Mouse (Mus musculus) testis, adult 2 months (tissue): ENCODE results near the gene Nln. TPM values are rescaled to one million over a fixed set of nuclear protein-coding genes. Genes with fewer than 3 reads are reported as not detected.
A peak's percentile ranks its signal among the peaks of the same experiment; 100 is the strongest.

ENCODE experiments used
- H3K27ac ChIP-seq: fragments of 200-500 bp; 2 replicates; pipeline ENCODE4 v1.5.1; 2012; ENCODE audit warnings: low read depth, low read length; ENCODE audit not compliant: control insufficient read depth, insufficient read depth
- H3K27me3 ChIP-seq: fragments of 200-500 bp; 2 replicates; pipeline ENCODE4 v1.6.1; 2012; ENCODE audit warnings: mild to moderate bottlenecking, low read length, moderate library complexity; ENCODE audit not compliant: control insufficient read depth, insufficient read depth
- H3K36me3 ChIP-seq: fragments of 200-500 bp; 2 replicates; pipeline ENCODE4 v1.6.1; 2012; ENCODE audit warnings: mild to moderate bottlenecking, low read length; ENCODE audit not compliant: control insufficient read depth, insufficient read depth
- H3K4me1 ChIP-seq: fragments of 200-500 bp; 2 replicates; pipeline ENCODE4 v1.6.1; 2012; ENCODE audit warnings: low read length; ENCODE audit not compliant: control insufficient read depth, insufficient read depth
- H3K4me3 ChIP-seq: fragments of 200-500 bp; 2 replicates; pipeline ENCODE4 v1.5.1; 2012; ENCODE audit warnings: low read depth, mild to moderate bottlenecking, low read length, moderate library complexity, mixed read lengths; ENCODE audit not compliant: control insufficient read depth
- CTCF ChIP-seq: fragments of 200-500 bp; IDR thresholded peaks from 2 replicates; pipeline ENCODE4 v1.5.1; 2012; ENCODE audit warnings: low read depth, mild to moderate bottlenecking, inconsistent platforms, low read length, moderate library complexity; ENCODE audit not compliant: control insufficient read depth, insufficient read depth, insufficient replicate concordance
- POLR2A ChIP-seq: fragments of 200-500 bp; IDR thresholded peaks from 2 replicates; pipeline ENCODE4 v1.6.1; 2012; ENCODE audit warnings: low read depth, mild to moderate bottlenecking, inconsistent platforms, low read length, moderate library complexity; ENCODE audit not compliant: control insufficient read depth
- polyA plus RNA-seq: library from polyadenylated mRNA; depleted of rRNA; stranded (reverse); fragments of >200 nt; gene quantifications from 2 replicates; pipeline ENCODE4 v1.2.3, GENCODE M21; 2012

The Nln gene
- polyA plus RNA-seq, 1 experiment, result 5.1 TPM

GRCm38 (mm10) chr13:104040950-104041349, 68.5 kb downstream of the Nln start:
- H3K4me3 ChIP-seq, result no peak overlapping the region
- no peaks in the 10 kb centered on the region for H3K27me3 ChIP-seq
- no peaks in the 10 kb centered on the region for H3K36me3 ChIP-seq
- TF ChIP-seq POLR2A (no peak), CTCF (no peak)
- no peaks in the 10 kb centered on the region; the same call in 1 of the 2 replicates for H3K4me1 ChIP-seq
- H3K27ac ChIP-seq, result no peak overlapping the region

- no peaks in the 10 kb centered on the region; the same call in 1 of the 2 replicates for H3K4me1 ChIP-seq
- no peaks in the 10 kb centered on the region for H3K36me3 ChIP-seq
- H3K27me3 ChIP-seq, result no peaks in the 10 kb centered on the region
- H3K27ac ChIP-seq, result no peak overlapping the region
- no peak overlapping the region for H3K4me3 ChIP-seq
- TF ChIP-seq CTCF (no peak), POLR2A (no peak)
Observed at GRCm38 (mm10) chr13:104039861-104040260, 69.6 kb downstream of the Nln start.

GRCm38 (mm10) chr13:104038891-104039290, 70.5 kb downstream of the Nln start:
- no peaks in the 10 kb centered on the region; the same call in 1 of the 2 replicates for H3K4me1 ChIP-seq
- TF ChIP-seq CTCF (no peak), POLR2A (no peak)
- no peaks in the 10 kb centered on the region for H3K36me3 ChIP-seq
- H3K27ac ChIP-seq, result no peak overlapping the region
- H3K27me3 ChIP-seq, result no peaks in the 10 kb centered on the region
- no peak overlapping the region for H3K4me3 ChIP-seq

GRCm38 (mm10) chr13:104038358-104038757, 71.1 kb downstream of the Nln start:
- no peaks in the 10 kb centered on the region for H3K27me3 ChIP-seq
- H3K36me3 ChIP-seq, result no peaks in the 10 kb centered on the region
- H3K4me1 ChIP-seq, result no peaks in the 10 kb centered on the region; the same call in 1 of the 2 replicates
- TF ChIP-seq POLR2A, result no peak
- TF ChIP-seq CTCF, result no peak
- no peak overlapping the region for H3K27ac ChIP-seq
- H3K4me3 ChIP-seq, result no peak overlapping the region

- TF ChIP-seq CTCF (no peak), POLR2A (no peak)
- no peak overlapping the region for H3K4me3 ChIP-seq
- H3K36me3 ChIP-seq, result no peaks in the 10 kb centered on the region
- no peaks in the 10 kb centered on the region for H3K27me3 ChIP-seq
- no peak overlapping the region for H3K27ac ChIP-seq
- H3K4me1 ChIP-seq, result no peaks in the 10 kb centered on the region; the same call in 1 of the 2 replicates
Observed at GRCm38 (mm10) chr13:104037531-104038290, 71.7 kb downstream of the Nln start.

- Histone ChIP-seq H3K27ac (peak overlapping the region; percentile 18; the same call in 1 of the 2 replicates), H3K4me3 (no peak overlapping the region), H3K36me3 (no peaks in the 10 kb centered on the region), H3K4me1 (no peaks in the 10 kb centered on the region; the same call in none of the 2 replicates), H3K27me3 (no peaks in the 10 kb centered on the region)
- TF ChIP-seq CTCF (no peak), POLR2A (peak; percentile 2; the same call in 1 of the 2 replicates)
Observed at GRCm38 (mm10) chr13:104036494-104037290, 72.7 kb downstream of the Nln start.

GRCm38 (mm10) chr13:104035651-104036050, 73.8 kb downstream of the Nln start:
- no peaks in the 10 kb centered on the region; the same call in none of the 2 replicates for H3K4me1 ChIP-seq
- no peaks in the 10 kb centered on the region for H3K27me3 ChIP-seq
- H3K27ac ChIP-seq, result no peak overlapping the region
- H3K4me3 ChIP-seq, result no peak overlapping the region
- TF ChIP-seq POLR2A (no peak), CTCF (no peak)
- H3K36me3 ChIP-seq, result no peaks in the 10 kb centered on the region
